Mouse (Mus musculus) neural tube, embryonic 13.5 days (tissue): ENCODE measurements at regions not wholly inside any gene's neighbourhood (a gene's known extent, or its start where the extent isn't known, plus 50 kb on each side); places are given as distances from the start of the nearest gene placed in this dataset.

Source experiments
- ATAC-seq: fragments of 200-750 bp; cut with Nextera tagmentation; 2 replicates; pipeline ENCODE4 v1.8.0; 2017; ENCODE audit warnings: low read depth, mild to moderate bottlenecking, moderate TSS enrichment, moderate library complexity
- H3K27ac ChIP-seq: fragments of 300-500 bp; sonication (generic); replicated peaks from 2 replicates; pipeline ENCODE4 v1.5.1; 2015; ENCODE audit warnings: moderate library complexity, mild to moderate bottlenecking, inconsistent platforms
- H3K27me3 ChIP-seq: fragments of 300-500 bp; sonication (generic); 2 replicates; pipeline ENCODE4 v1.6.1; 2015; ENCODE audit warnings: mild to moderate bottlenecking, inconsistent platforms
- H3K36me3 ChIP-seq: fragments of 300-500 bp; sonication (generic); 2 replicates; pipeline ENCODE4 v1.6.1; 2015; ENCODE audit warnings: mild to moderate bottlenecking, inconsistent platforms
- H3K4me1 ChIP-seq: fragments of 300-500 bp; sonication (generic); replicated peaks from 2 replicates; pipeline ENCODE4 v1.6.1; 2015; ENCODE audit warnings: inconsistent platforms
- H3K4me2 ChIP-seq: fragments of 300-500 bp; sonication (generic); 2 replicates; pipeline ENCODE4 v1.6.1; 2015; ENCODE audit warnings: inconsistent platforms, mild to moderate bottlenecking, moderate library complexity
- H3K4me3 ChIP-seq: fragments of 300-500 bp; sonication (generic); 2 replicates; pipeline ENCODE4 v1.5.1; 2015; ENCODE audit warnings: mild to moderate bottlenecking, inconsistent platforms
- H3K9ac ChIP-seq: fragments of 300-500 bp; sonication (generic); 2 replicates; pipeline ENCODE4 v1.6.1; 2015; ENCODE audit warnings: moderate library complexity, mild to moderate bottlenecking, inconsistent platforms
- H3K9me3 ChIP-seq: fragments of 300-500 bp; sonication (generic); 2 replicates; pipeline ENCODE4 v1.6.1; 2016; ENCODE audit warnings: inconsistent platforms
- WGBS: fragments of 180-500 bp; shearing (Covaris S2); methylation state at CpG from one replicate; pipeline ENCODE4 v1.1.7; 2015; 5-methylcytosine and 5-hydroxymethylcytosine counted together

DNA sequence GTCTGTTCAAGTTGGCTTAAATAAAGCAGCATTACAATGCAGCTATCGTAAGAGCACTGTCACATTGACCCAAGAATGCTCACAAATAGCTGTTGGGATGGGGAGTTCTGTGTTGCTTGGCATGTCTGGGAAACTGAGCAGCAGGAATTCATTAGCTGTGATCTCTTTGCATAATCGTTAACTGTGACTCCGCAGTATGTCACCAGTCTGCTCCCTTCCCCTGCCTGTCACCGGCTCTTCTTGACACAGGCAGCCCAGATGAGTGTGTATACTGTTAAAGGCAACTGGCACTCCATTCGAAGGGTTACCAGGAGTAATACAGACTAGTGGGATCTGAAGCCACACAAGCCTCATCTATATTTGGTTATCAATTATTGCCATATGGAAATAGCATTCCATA, 67.3 kb upstream of the Osbpl8 start:
- no peaks in the 10 kb centered on the region for H3K36me3 ChIP-seq
- H3K4me3 ChIP-seq: no peak overlapping the region
- peaks cover 20% of the 10 kb centered on the region for H3K4me1 ChIP-seq
- no peak overlapping the region for H3K4me2 ChIP-seq
- H3K27ac ChIP-seq: no peak overlapping the region
- no peaks in the 10 kb centered on the region for H3K27me3 ChIP-seq
- no peak for ATAC-seq
- WGBS: 51% methylated on average over 5 of the region's 5 CpGs
- H3K9ac ChIP-seq: no peak overlapping the region
- H3K9me3 ChIP-seq: no peaks in the 10 kb centered on the region

DNA sequence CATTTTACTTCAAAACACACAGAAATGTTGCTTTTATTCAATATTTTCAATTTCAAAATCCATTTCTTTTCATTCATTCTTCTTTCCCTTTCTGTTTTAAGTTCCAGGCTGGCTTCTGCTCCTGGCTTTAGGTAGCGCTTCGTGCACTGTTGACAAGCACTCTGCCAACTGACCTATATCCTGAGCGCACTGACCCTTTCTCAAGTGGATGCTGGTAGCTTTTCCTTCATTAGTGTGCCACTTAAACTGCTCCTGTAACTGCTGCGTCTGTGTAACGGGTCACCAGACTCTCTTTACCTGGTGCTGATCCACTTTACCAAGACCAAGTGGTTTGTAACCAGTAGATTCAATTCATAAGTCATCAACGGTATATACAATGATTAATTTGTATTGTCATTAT, 67.7 kb upstream of the Osbpl8 start:
- Histone ChIP-seq H3K9me3 (no peaks in the 10 kb centered on the region), H3K4me2 (no peak overlapping the region), H3K4me3 (no peak overlapping the region), H3K27ac (no peak overlapping the region), H3K36me3 (no peaks in the 10 kb centered on the region), H3K4me1 (peaks cover 20% of the 10 kb centered on the region), H3K27me3 (no peaks in the 10 kb centered on the region), H3K9ac (no peak overlapping the region)
- 89% methylated on average over 6 of the region's 6 CpGs for WGBS
- ATAC-seq: no peak

DNA sequence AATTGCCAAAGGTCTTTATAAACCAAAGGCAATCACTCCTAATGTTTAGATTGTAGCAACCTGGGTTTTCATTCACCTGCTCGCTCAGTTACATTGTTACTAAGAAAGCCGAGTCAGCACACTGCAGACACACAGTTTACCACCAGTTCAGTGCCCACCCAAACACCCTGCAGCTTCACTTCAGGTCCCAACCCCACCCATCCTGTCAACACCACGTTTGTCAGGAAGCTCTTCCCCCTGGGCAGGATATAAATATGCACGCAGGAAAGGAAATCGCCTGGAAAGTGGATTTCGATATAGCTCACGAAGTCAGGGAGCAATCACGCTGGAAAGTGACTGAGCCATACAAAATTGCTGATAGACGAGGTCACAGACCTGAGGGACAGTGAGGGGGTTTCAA, 70.1 kb upstream of the Osbpl8 start:
- no peaks in the 10 kb centered on the region for H3K36me3 ChIP-seq
- H3K27ac ChIP-seq: no peak overlapping the region
- H3K9me3 ChIP-seq: no peaks in the 10 kb centered on the region
- H3K4me1 ChIP-seq: peaks cover 13% of the 10 kb centered on the region
- no peak for ATAC-seq
- no peaks in the 10 kb centered on the region for H3K27me3 ChIP-seq
- WGBS: 66% methylated on average over 9 of the region's 9 CpGs
- no peak overlapping the region for H3K4me3 ChIP-seq
- H3K9ac ChIP-seq: no peak overlapping the region
- H3K4me2 ChIP-seq: no peak overlapping the region

DNA sequence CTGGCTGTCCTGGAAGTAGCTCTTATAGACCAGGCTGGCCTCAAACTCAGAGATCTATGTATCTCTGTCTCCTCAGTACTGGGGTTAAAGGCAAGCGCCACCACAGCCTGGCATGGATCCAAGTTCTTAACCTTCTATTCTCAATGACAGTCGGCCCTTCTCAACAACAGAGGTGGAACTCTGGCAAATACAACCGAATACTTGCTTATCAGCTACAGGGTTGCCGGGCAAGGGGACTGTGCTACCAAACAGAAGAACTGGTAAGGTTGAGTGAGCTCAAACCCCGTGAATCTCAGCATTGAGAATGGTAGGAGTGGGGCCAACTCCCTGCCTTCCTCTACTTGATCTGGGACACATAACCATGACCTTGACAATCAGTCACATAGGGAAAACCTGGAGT, 75.2 kb upstream of the Osbpl8 start:
- Histone ChIP-seq H3K9ac (no peak overlapping the region), H3K36me3 (no peaks in the 10 kb centered on the region), H3K4me3 (no peak overlapping the region), H3K9me3 (no peaks in the 10 kb centered on the region), H3K4me1 (peaks cover 4% of the 10 kb centered on the region; the same call in 1 of the 2 replicates), H3K27me3 (no peaks in the 10 kb centered on the region), H3K4me2 (no peak overlapping the region), H3K27ac (no peak overlapping the region)
- peak; percentile 50; the same call in 1 of the 2 replicates for ATAC-seq
- 68% methylated on average over 5 of the region's 5 CpGs for WGBS

DNA sequence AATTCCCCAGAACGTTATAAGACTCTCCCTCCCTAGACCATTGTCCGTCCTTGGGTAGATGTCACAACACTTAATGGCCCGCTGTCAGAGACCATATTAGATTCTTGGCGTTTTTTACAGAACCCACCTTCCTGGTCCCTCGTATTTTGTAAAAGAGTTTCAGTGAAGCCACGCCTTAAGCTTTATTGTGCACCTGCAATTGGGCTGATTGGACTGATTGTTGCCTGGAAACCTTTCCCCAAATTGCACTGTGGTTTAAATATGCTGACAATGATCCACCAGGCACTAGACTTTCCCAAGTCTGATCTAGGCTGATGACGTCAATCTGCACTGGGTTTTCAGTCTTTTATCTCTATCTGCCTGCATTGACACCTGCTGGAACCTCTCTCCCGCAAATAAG, 75.6 kb upstream of the Zdhhc17 start:
- Histone ChIP-seq H3K9me3 (no peaks in the 10 kb centered on the region), H3K9ac (no peak overlapping the region), H3K27me3 (no peaks in the 10 kb centered on the region), H3K27ac (no peak overlapping the region), H3K4me3 (no peak overlapping the region), H3K4me2 (no peak overlapping the region), H3K4me1 (peaks cover 17% of the 10 kb centered on the region; the same call in 1 of the 2 replicates), H3K36me3 (no peaks in the 10 kb centered on the region)
- ATAC-seq: no peak
- WGBS: 81% methylated on average over 8 of the region's 8 CpGs

DNA sequence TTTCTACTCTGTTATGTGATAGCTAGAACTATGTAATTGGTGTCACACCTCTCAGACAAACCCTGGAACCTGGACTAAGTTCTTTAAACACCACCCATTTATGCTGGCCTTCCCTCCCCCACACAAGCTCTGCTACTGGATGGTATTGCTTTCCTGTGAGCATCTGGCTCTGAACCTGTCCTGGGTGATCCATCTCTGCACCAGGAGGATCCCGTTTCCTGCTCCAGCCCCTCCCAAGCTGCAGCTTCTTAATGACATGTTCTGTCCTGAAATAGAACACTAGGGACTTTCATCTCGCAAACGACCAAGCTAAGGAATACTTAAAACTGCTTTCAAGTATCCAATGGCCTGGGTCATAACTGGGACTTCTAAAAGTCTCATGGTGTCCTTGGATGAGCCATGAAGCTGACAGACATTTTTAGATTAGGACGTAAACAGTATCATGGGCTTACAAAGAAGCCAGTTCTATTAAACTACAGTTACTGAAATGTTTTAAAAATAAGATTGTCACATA, 74.4 kb upstream of the Zdhhc17 start:
- 56% methylated on average over 4 of the region's 4 CpGs for WGBS
- H3K4me1 ChIP-seq: peaks cover 17% of the 10 kb centered on the region; the same call in 1 of the 2 replicates
- no peak overlapping the region for H3K27ac ChIP-seq
- ATAC-seq: no peak
- H3K36me3 ChIP-seq: no peaks in the 10 kb centered on the region
- H3K27me3 ChIP-seq: no peaks in the 10 kb centered on the region
- H3K4me2 ChIP-seq: no peak overlapping the region
- H3K9me3 ChIP-seq: no peaks in the 10 kb centered on the region
- H3K4me3 ChIP-seq: no peak overlapping the region
- no peak overlapping the region for H3K9ac ChIP-seq

DNA sequence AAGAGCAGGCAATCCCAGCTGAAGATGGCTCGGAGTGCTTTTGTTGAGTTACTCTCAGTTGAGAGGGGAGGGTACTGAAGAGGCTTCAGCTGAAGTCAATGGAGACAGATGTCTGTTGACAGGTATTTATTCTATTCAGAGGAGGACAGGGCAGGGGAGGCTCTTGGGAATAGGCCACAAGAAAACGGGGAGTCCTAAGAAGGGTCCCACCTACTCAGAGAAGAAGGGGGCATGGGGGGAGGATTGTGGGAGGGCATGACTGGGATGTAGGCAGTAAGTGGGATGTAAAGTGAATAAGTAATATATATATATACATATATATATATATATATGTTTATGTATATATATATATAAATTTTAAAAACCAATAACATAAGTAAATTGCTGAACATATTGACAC, 73.9 kb upstream of the Zdhhc17 start:
- Histone ChIP-seq H3K27ac (no peak overlapping the region), H3K36me3 (no peaks in the 10 kb centered on the region), H3K27me3 (no peaks in the 10 kb centered on the region), H3K4me2 (no peak overlapping the region), H3K4me1 (peaks cover 15% of the 10 kb centered on the region; the same call in 1 of the 2 replicates), H3K4me3 (no peak overlapping the region), H3K9me3 (no peaks in the 10 kb centered on the region), H3K9ac (no peak overlapping the region)
- 57% methylated on average over 2 of the region's 2 CpGs for WGBS
- ATAC-seq: peak; percentile 40; the same call in 1 of the 2 replicates

DNA sequence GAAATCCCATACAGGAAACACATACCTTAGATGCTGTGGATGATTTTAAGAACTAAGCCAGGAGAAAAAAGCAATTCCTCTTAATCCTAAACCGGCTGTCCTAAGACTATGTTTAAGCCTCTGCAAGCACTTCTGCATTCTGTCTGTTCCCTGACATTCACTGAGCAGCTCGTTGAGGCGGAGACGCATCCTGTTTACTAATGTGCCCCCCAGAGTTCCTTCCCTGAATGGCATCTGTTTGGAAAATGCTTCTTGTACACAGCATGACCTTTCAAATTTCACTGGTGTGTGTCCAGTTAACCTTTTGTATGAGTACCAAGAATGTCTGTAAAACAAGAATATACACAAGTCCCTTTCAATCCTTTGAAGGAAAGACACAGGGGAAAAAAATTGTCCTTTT, 73.4 kb upstream of the Zdhhc17 start:
- Histone ChIP-seq H3K36me3 (no peaks in the 10 kb centered on the region), H3K4me3 (no peak overlapping the region), H3K9ac (no peak overlapping the region), H3K27ac (no peak overlapping the region), H3K27me3 (no peaks in the 10 kb centered on the region), H3K9me3 (no peaks in the 10 kb centered on the region), H3K4me1 (peaks cover 15% of the 10 kb centered on the region; the same call in 1 of the 2 replicates), H3K4me2 (no peak overlapping the region)
- WGBS: 31% methylated on average over 4 of the region's 4 CpGs
- 0 out of 2 replicates have a peak, but pooled peaks have one; percentile 41 for ATAC-seq

DNA sequence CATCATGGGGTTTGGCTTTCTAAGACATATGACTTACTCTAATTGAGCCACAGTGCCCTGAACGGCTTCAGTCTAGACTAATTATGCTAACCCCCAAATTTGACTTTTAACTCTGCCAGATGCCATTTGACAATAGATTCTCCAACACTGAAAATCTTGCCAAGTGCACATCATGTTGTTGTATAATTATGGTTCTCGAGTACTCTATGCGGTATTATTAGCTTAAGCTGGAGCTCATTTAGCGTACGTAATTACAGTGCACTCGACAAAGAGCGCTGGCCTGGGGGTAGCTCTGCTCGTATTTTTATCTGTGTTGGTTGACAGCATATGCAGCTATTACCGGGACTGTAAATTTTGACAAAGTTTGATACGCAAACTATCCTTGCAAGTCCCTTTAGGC, 70.4 kb upstream of the Zdhhc17 start:
- Histone ChIP-seq H3K9ac (no peak overlapping the region), H3K36me3 (no peaks in the 10 kb centered on the region), H3K4me1 (peaks cover 15% of the 10 kb centered on the region; the same call in 1 of the 2 replicates), H3K27me3 (no peaks in the 10 kb centered on the region), H3K27ac (no peak overlapping the region), H3K4me3 (no peak overlapping the region), H3K4me2 (no peak overlapping the region), H3K9me3 (no peaks in the 10 kb centered on the region)
- 60% methylated on average over 10 of the region's 10 CpGs for WGBS
- ATAC-seq: no peak; the same call in 1 of the 2 replicates

DNA sequence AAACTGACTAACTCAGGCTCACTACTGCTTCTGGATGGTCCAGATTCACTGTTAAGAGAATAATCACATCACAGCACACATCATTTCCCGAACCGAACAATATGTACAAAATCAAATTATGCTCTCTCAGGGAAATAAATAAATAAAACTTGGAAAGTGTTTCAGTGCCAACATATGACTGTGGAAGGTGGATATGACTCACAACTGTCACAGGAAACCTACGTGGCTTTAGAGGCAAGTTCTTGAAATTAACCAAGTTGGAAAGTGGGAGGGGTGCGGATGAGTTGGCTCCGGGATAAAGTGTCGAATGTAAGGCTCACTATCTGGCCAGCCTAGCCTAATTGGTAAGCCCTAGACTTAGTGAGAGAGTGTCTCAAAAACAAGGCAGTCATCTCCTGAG, 69.1 kb upstream of the Zdhhc17 start:
- Histone ChIP-seq H3K9ac (no peak overlapping the region), H3K9me3 (no peaks in the 10 kb centered on the region), H3K27ac (no peak overlapping the region), H3K4me1 (0 out of 2 replicates have a peak, but pooled peaks cover 11% of the 10 kb centered on the region), H3K36me3 (no peaks in the 10 kb centered on the region), H3K27me3 (no peaks in the 10 kb centered on the region), H3K4me2 (no peak overlapping the region), H3K4me3 (no peak overlapping the region)
- WGBS: 87% methylated on average over 6 of the region's 6 CpGs
- no peak for ATAC-seq

DNA sequence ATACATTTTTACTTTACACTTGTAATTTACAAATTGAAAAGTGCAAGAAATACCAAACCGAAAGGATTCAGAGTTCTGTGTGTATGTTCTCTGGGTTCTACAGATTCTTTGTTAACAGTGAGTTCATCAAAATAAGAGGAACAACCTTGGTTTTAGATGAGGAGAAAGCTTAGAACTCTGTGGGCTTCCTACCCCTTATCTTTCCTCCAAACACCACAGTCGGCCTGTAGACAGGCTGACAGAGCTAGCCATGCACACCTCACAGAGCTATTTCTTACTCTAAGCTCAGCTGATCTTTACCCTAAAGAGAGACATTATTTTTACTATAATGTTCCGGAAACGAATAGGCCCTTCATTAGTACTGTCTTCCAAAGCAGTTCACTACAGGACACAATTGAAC, 67.7 kb upstream of the Zdhhc17 start:
- H3K27ac ChIP-seq: no peak overlapping the region
- no peaks in the 10 kb centered on the region for H3K27me3 ChIP-seq
- no peaks in the 10 kb centered on the region for H3K36me3 ChIP-seq
- H3K9me3 ChIP-seq: no peaks in the 10 kb centered on the region
- 90% methylated on average over 4 of the region's 4 CpGs for WGBS
- ATAC-seq: no peak
- H3K4me2 ChIP-seq: no peak overlapping the region
- no peak overlapping the region for H3K9ac ChIP-seq
- no peak overlapping the region for H3K4me3 ChIP-seq
- H3K4me1 ChIP-seq: peaks cover 13% of the 10 kb centered on the region

DNA sequence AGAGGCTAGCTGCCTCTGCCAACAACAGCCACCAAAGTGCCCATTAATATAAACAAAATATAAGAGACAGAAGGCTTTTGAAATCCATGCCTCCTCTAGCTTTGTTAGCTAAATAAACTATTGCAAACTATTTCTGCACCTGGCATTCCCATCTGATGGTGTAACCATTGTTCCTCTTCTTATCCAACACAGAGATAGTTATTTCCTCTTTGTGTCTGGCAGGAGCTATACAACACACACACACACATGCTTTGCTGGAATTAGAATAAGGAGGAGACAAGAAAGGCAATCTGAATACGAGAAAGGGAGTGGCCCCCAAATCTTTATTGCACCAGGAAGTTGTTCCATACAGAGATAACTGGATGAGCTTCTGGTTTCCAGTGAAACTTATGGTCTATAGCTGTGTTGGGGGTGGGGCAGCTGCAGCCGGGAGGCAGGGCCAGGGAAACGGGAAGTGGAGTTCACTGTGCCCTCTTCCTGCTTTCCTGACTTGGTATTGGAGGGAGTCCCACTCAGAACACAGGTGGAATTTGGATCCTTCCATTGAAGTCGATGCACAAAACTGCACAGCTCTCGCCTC, 64.0 kb upstream of the Zdhhc17 start:
- Histone ChIP-seq H3K36me3 (no peaks in the 10 kb centered on the region), H3K9ac (no peak overlapping the region), H3K9me3 (no peaks in the 10 kb centered on the region), H3K4me3 (no peak overlapping the region), H3K27me3 (no peaks in the 10 kb centered on the region), H3K4me1 (peaks cover 24% of the 10 kb centered on the region), H3K27ac (no peak overlapping the region), H3K4me2 (no peak overlapping the region)
- 55% methylated on average over 5 of the region's 5 CpGs for WGBS
- ATAC-seq: no peak

DNA sequence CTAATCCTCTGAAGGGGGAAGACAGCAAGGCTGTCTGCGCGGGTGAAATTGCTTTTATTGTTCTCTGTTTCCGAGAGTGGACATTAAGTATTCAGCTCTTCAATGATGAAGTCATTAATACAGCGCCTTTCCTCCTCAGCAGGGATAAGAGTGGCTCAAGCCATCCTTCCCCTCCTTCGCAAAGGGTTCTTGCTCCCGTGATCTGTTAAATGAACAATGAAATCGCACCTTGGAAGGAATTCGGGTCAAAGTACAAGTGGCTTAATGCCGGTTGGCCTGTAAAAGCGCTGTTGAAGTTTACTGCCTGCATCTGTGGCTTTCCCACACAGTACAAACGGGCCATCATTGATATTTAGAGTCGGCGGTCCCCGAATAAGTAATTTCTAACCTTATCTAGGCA, 63.3 kb upstream of the Zdhhc17 start:
- Histone ChIP-seq H3K9me3 (no peaks in the 10 kb centered on the region), H3K27me3 (no peaks in the 10 kb centered on the region), H3K9ac (peak overlapping the region; percentile 43), H3K4me3 (no peak overlapping the region), H3K27ac (0 out of 2 replicates have a peak overlapping the region, but pooled peaks have one; percentile 15), H3K4me1 (peaks cover 24% of the 10 kb centered on the region), H3K36me3 (no peaks in the 10 kb centered on the region), H3K4me2 (no peak overlapping the region)
- 17% methylated on average over 14 of the region's 14 CpGs for WGBS
- no peak for ATAC-seq
